Mouse (Mus musculus): ENCODE results near the gene Eps8l1. TPM values are rescaled to one million over a fixed set of nuclear protein-coding genes. Genes with fewer than 3 reads are reported as not detected.

Gene Eps8l1
- polyA plus RNA-seq, 1 experiment from 2014 or later: 16.5 TPM

- no peak for ATAC-seq
- peaks cover 30% of the 10 kb centered on the region for H3K36me3 ChIP-seq (ENCODE audit: control insufficient read depth, insufficient read depth, low read length)
These were observed 19.9 kb upstream of the Eps8l1 start for GRCm38 (mm10) chr7:4440549-4440948.

DNA sequence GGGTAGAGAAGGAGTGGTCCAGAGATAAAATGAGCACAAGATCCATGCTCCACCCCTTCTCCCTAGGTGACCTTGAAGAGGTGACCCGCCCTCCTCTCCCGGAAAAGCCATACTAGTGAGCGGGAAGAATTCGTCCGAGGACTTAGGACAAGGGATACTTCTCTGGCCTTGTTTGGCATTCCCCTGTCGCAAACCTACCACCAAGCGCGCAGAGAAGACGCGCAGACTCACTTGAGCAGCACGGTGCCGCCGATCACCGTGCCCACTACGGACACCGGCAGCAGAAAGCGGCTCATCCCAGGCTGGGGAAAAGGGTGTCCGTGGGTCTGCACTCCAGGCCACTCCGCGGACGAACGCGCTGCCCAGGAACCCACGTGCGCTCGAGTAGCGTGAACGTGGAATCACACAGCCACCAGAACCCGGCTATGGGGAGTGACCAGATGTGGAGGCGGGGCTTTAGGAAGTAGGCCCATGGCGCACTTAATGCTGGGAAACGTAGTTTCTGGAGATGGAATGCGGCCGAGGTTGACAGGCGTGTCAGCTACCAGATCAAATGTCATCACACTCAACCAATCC, 15.2 kb upstream of the Eps8l1 start, which contains the start of gene Rdh13:
TSS of gene Rdh13 (minus strand) at position 434 of the 576 bp plus-strand sequence.
- peaks cover 4% of the 10 kb centered on the region for H3K4me1 ChIP-seq (ENCODE audit: control insufficient read depth, insufficient read depth, low read depth, low read length)
- no peaks in the 10 kb centered on the region for H3K9me3 ChIP-seq (ENCODE audit: control insufficient read depth, low read length)
- H3K27me3 ChIP-seq (replicated peaks; ENCODE audit: control insufficient read depth, insufficient read depth, low read length): no peaks in the 10 kb centered on the region
- peak within 1 kb of the TSS; percentile 54 for H3K4me2 ChIP-seq (ENCODE audit: low read length)
- peak; percentile 96 for ATAC-seq
- peak within 1 kb of the TSS; percentile 66 for H3K4me3 ChIP-seq (ENCODE audit: low read length)
- under 1% methylated on average over 34 of the region's 35 CpGs for WGBS
- peak within 1 kb of the TSS; percentile 81 for H3K9ac ChIP-seq (ENCODE audit: low read depth, low read length)
- H3K36me3 ChIP-seq (ENCODE audit: control insufficient read depth, insufficient read depth, low read length): peaks cover 23% of the 10 kb centered on the region
- peak within 1 kb of the TSS; percentile 87 for H3K27ac ChIP-seq (ENCODE audit: low read depth, low read length)

More at GRCm38 (mm10) chr7:4440549-4440948, 19.9 kb upstream of the Eps8l1 start:
- Histone ChIP-seq H3K27me3 (replicated peaks; ENCODE audit: control insufficient read depth, insufficient read depth, low read length) (no peaks in the 10 kb centered on the region), H3K4me2 (ENCODE audit: low read length) (no peak overlapping the region), H3K4me3 (ENCODE audit: low read length) (no peak overlapping the region), H3K4me1 (ENCODE audit: control insufficient read depth, insufficient read depth, low read depth, low read length) (peaks cover 4% of the 10 kb centered on the region), H3K27ac (ENCODE audit: low read depth, low read length) (no peak overlapping the region), H3K9ac (ENCODE audit: low read depth, low read length) (no peak overlapping the region), H3K9me3 (ENCODE audit: control insufficient read depth, low read length) (no peaks in the 10 kb centered on the region)
- 93% methylated on average over 10 of the region's 10 CpGs for WGBS

DNA sequence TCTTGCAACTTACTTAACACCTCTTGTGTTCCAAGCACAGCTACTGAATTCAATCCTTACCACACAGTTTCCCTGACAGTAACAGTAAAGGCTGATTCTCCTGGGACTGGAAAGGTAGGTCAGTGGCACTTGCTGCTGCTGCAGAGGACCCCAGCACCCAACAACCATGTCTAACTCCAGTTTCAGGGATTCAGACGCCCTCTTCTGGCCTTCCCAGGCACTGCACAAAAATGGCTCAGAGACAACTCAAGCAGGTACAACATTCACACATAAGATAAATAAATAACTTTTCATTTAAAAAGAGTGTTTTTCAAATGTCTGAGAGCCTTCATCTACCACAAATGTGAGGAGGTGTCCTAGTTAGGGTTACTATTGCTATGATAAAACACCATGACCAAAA, 13.3 kb upstream of the Eps8l1 start:
- no peak overlapping the region for H3K4me3 ChIP-seq (ENCODE audit: low read length)
- no peaks in the 10 kb centered on the region for H3K27me3 ChIP-seq (replicated peaks; ENCODE audit: control insufficient read depth, insufficient read depth, low read length)
- H3K9me3 ChIP-seq (ENCODE audit: control insufficient read depth, low read length): no peaks in the 10 kb centered on the region
- H3K9ac ChIP-seq (ENCODE audit: low read depth, low read length): no peak overlapping the region
- peaks cover 4% of the 10 kb centered on the region for H3K4me1 ChIP-seq (ENCODE audit: control insufficient read depth, insufficient read depth, low read depth, low read length)
- no peak overlapping the region for H3K4me2 ChIP-seq (ENCODE audit: low read length)
- no peak overlapping the region for H3K27ac ChIP-seq (ENCODE audit: low read depth, low read length)
- peaks cover 10% of the 10 kb centered on the region for H3K36me3 ChIP-seq (ENCODE audit: control insufficient read depth, insufficient read depth, low read length)
- no peak for ATAC-seq
- 0% methylated on average over 1 of the region's 1 CpGs for whole genome bisulfite sequencing

DNA sequence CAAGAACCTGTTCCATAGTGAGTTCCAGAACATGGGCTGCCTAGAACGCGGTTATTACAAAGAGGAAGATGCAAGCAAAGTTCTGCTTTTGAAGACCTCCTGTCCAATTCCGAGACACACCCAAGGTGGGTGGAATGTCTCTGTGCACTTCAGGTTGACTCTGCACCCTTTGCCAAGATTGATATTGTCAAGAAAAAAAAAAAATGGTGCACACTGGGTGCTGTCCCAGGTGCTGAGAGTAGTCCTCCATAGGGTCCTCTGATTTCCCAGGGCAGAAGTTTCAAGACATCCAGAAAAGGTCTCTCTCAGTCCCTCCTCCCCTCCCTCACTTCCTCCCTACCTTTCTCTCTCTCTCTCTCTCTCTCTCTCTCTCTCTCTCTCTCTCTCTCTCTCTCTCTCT, 12.0 kb upstream of the Eps8l1 start:
- Histone ChIP-seq H3K9ac (ENCODE audit: low read depth, low read length) (no peak overlapping the region), H3K4me1 (ENCODE audit: control insufficient read depth, insufficient read depth, low read depth, low read length) (peaks cover 4% of the 10 kb centered on the region), H3K27ac (ENCODE audit: low read depth, low read length) (no peak overlapping the region), H3K27me3 (replicated peaks; ENCODE audit: control insufficient read depth, insufficient read depth, low read length) (no peaks in the 10 kb centered on the region), H3K4me2 (ENCODE audit: low read length) (no peak overlapping the region), H3K36me3 (ENCODE audit: control insufficient read depth, insufficient read depth, low read length) (peaks cover under 1% of the 10 kb centered on the region; the same call in 1 of the 2 replicates), H3K9me3 (ENCODE audit: control insufficient read depth, low read length) (no peaks in the 10 kb centered on the region), H3K4me3 (ENCODE audit: low read length) (no peak overlapping the region)
- ATAC-seq: no peak
- 96% methylated on average over 3 of the region's 3 CpGs for WGBS

- ATAC-seq: no peak
These were observed 11.3 kb upstream of the Eps8l1 start for GRCm38 (mm10) chr7:4449211-4449610.

DNA sequence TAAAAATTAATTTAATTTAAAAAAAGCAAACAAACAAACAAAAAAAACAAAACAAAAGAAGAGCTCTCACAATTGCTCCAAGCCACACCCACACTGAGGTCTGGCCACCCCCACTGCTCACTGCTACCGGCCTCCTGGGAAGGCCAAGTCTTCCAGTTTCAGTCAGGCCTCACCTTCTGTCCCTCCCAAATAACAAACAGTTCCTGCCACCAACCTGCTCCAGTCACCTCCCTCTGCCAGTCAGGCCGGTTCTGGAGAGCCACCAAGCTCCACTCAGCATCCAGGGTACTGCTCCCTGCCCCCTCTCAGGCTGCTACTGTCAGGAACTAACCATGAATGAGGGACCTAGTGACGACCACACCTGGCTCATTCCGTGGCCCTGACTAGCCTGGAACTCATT, 7.8 kb upstream of the Eps8l1 start:
- no peak for ATAC-seq
- no peak overlapping the region for H3K4me3 ChIP-seq (ENCODE audit: low read length)
- H3K27me3 ChIP-seq (replicated peaks; ENCODE audit: control insufficient read depth, insufficient read depth, low read length): no peaks in the 10 kb centered on the region
- no peaks in the 10 kb centered on the region for H3K4me1 ChIP-seq (ENCODE audit: control insufficient read depth, insufficient read depth, low read depth, low read length)
- no peaks in the 10 kb centered on the region for H3K36me3 ChIP-seq (ENCODE audit: control insufficient read depth, insufficient read depth, low read length)
- H3K9ac ChIP-seq (ENCODE audit: low read depth, low read length): no peak overlapping the region
- H3K4me2 ChIP-seq (ENCODE audit: low read length): no peak overlapping the region
- no peak overlapping the region for H3K27ac ChIP-seq (ENCODE audit: low read depth, low read length)
- H3K9me3 ChIP-seq (ENCODE audit: control insufficient read depth, low read length): no peaks in the 10 kb centered on the region
- WGBS: 32% methylated on average over 4 of the region's 4 CpGs

More at GRCm38 (mm10) chr7:4449211-4449610, 11.3 kb upstream of the Eps8l1 start:
- Histone ChIP-seq H3K36me3 (ENCODE audit: control insufficient read depth, insufficient read depth, low read length) (no peaks in the 10 kb centered on the region), H3K9ac (ENCODE audit: low read depth, low read length) (no peak overlapping the region), H3K4me2 (ENCODE audit: low read length) (no peak overlapping the region), H3K27ac (ENCODE audit: low read depth, low read length) (no peak overlapping the region), H3K27me3 (replicated peaks; ENCODE audit: control insufficient read depth, insufficient read depth, low read length) (no peaks in the 10 kb centered on the region), H3K4me3 (ENCODE audit: low read length) (no peak overlapping the region), H3K4me1 (ENCODE audit: control insufficient read depth, insufficient read depth, low read depth, low read length) (peaks cover 4% of the 10 kb centered on the region), H3K9me3 (ENCODE audit: control insufficient read depth, low read length) (no peaks in the 10 kb centered on the region)
- 6% methylated on average over 2 of the region's 2 CpGs for WGBS

DNA sequence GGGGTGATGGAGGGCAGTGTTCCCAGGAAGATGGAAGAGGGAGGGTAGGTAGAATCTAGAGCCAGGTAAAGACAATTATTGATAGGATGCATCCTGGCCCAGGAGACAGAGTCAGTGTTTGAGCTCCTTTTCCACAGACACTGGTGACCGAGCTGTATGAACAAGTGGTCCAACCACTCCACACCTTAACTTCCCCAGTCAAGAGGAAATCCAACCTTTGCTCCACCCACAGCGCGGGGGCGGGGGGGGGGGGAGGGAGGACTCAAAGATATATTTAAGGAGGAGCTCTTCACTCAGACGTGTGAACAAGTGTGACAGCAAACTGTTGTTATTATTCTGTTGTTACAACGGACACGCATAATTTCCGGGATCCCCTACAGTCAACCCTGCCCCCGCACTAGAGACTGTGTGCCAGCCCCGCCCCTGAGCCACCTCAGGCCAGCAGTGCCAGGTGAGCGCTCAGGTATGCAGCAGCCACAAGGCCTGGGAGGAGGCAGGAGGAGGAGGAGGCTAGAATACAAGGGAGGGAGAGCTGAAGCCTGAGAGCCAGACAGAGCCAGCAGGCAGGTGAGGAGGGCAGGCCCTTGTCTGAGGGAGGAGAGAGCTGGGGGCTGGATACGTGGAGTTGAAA, 3.8 kb downstream of the Eps8l1 start:
- Histone ChIP-seq H3K27ac (ENCODE audit: low read depth, low read length) (no peak overlapping the region), H3K27me3 (replicated peaks; ENCODE audit: control insufficient read depth, insufficient read depth, low read length) (no peaks in the 10 kb centered on the region; the same call in 1 of the 2 replicates), H3K4me3 (ENCODE audit: low read length) (no peak overlapping the region), H3K36me3 (ENCODE audit: control insufficient read depth, insufficient read depth, low read length) (no peaks in the 10 kb centered on the region), H3K9me3 (ENCODE audit: control insufficient read depth, low read length) (no peaks in the 10 kb centered on the region), H3K9ac (ENCODE audit: low read depth, low read length) (no peak overlapping the region), H3K4me2 (ENCODE audit: low read length) (no peak overlapping the region), H3K4me1 (ENCODE audit: control insufficient read depth, insufficient read depth, low read depth, low read length) (no peaks in the 10 kb centered on the region)
- ATAC-seq: no peak
- 18% methylated on average over 10 of the region's 12 CpGs for WGBS

DNA sequence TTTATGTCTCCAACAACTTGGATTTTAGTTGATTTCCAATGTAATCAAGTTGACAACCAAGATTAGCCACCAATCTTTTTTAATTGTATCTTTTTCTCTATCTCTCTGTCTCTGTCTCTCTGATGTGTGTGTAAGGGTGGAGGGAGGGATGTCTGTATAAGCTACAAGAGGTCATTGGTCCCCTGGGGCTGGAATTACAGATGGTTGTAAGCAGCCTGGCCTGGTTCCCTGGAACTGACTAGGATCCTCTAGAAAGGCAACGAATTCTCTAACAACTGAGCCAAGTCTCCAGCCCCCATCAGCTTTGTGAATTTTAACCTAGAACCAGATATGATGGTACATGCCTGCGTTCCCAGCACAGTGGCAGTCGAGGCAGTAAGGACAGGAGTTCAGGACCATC, 7.3 kb downstream of the Eps8l1 start:
- H3K4me3 ChIP-seq (ENCODE audit: low read length): no peak overlapping the region
- H3K27me3 ChIP-seq (replicated peaks; ENCODE audit: control insufficient read depth, insufficient read depth, low read length): peaks cover 13% of the 10 kb centered on the region
- H3K9ac ChIP-seq (ENCODE audit: low read depth, low read length): no peak overlapping the region
- no peak overlapping the region for H3K4me2 ChIP-seq (ENCODE audit: low read length)
- no peaks in the 10 kb centered on the region for H3K9me3 ChIP-seq (ENCODE audit: control insufficient read depth, low read length)
- no peaks in the 10 kb centered on the region; the same call in 1 of the 2 replicates for H3K4me1 ChIP-seq (ENCODE audit: control insufficient read depth, insufficient read depth, low read depth, low read length)
- ATAC-seq: no peak
- no peaks in the 10 kb centered on the region for H3K36me3 ChIP-seq (ENCODE audit: control insufficient read depth, insufficient read depth, low read length)
- 77% methylated on average over 3 of the region's 3 CpGs for WGBS
- H3K27ac ChIP-seq (ENCODE audit: low read depth, low read length): no peak overlapping the region

GRCm38 (mm10) chr7:4470275-4471178, 10.1 kb downstream of the Eps8l1 start:
- H3K36me3 ChIP-seq (ENCODE audit: control insufficient read depth, insufficient read depth, low read length): no peaks in the 10 kb centered on the region
- peak overlapping the region; percentile 65 for H3K4me2 ChIP-seq (ENCODE audit: low read length)
- ATAC-seq: peak; percentile 62
- H3K9me3 ChIP-seq (ENCODE audit: control insufficient read depth, low read length): no peaks in the 10 kb centered on the region
- 2% methylated on average over 35 of the region's 35 CpGs for WGBS
- peaks cover 30% of the 10 kb centered on the region for H3K27me3 ChIP-seq (replicated peaks; ENCODE audit: control insufficient read depth, insufficient read depth, low read length)
- peak overlapping the region; percentile 53 for H3K9ac ChIP-seq (ENCODE audit: low read depth, low read length)
- no peak overlapping the region for H3K27ac ChIP-seq (ENCODE audit: low read depth, low read length)
- no peaks in the 10 kb centered on the region; the same call in 1 of the 2 replicates for H3K4me1 ChIP-seq (ENCODE audit: control insufficient read depth, insufficient read depth, low read depth, low read length)
- peak overlapping the region; percentile 49 for H3K4me3 ChIP-seq (ENCODE audit: low read length)

Measured in hindbrain, embryonic 16.5 days (tissue).